Mouse (Mus musculus): ENCODE measurements at regions not wholly inside any gene's neighbourhood (a gene's known extent, or its start where the extent isn't known, plus 50 kb on each side); places are given as distances from the start of the nearest gene placed in this dataset.

- TF ChIP-seq TCF12 (IDR thresholded peaks at IDR 0.05; ENCODE audit: insufficient read depth, poor library complexity, severe bottlenecking): no peak
- no peak for TF ChIP-seq POLR2A (IDR thresholded peaks at IDR 0.05; ENCODE audit: insufficient read length, low read depth)
- no peak for TF ChIP-seq E2F4 (IDR thresholded peaks at IDR 0.05; ENCODE audit: insufficient read depth)
- no peak for TF ChIP-seq MYOD1 (IDR thresholded peaks at IDR 0.05; ENCODE audit: control insufficient read depth in 1 of 3, insufficient read length in 2 of 3, low read depth in 2 of 3)
- TF ChIP-seq MAX (IDR thresholded peaks at IDR 0.05; ENCODE audit: low read depth): no peak
- no peak for TF ChIP-seq USF1 (IDR thresholded peaks at IDR 0.05; ENCODE audit: low read depth)
- no peak for TF ChIP-seq TCF3 (IDR thresholded peaks at IDR 0.05; ENCODE audit: insufficient read length, low read depth)
- TF ChIP-seq CEBPB (IDR thresholded peaks at IDR 0.05; ENCODE audit: insufficient read depth, poor library complexity, severe bottlenecking): no peak
- TF ChIP-seq POLR2AphosphoS2 (IDR thresholded peaks at IDR 0.05; ENCODE audit: insufficient read length, low read depth): no peak
- TF ChIP-seq MYOG (IDR thresholded peaks at IDR 0.05; ENCODE audit: control insufficient read depth in 1 of 3, insufficient read depth in 1 of 3, insufficient read length in 2 of 3, low read depth in 2 of 3): no peak
- no peak for TF ChIP-seq SRF (IDR thresholded peaks at IDR 0.05; ENCODE audit: control insufficient read depth, insufficient read length, low read depth)
- no peak for TF ChIP-seq REST (IDR thresholded peaks at IDR 0.05; ENCODE audit: insufficient read depth, insufficient read length)
These were observed 187.3 kb downstream of the Fam84a start for GRCm38 (mm10) chr12:13964537-13964936.
